Mouse (Mus musculus): Measurements from ENCODE around the gene Fezf1.

The Fezf1 gene

GRCm38 (mm10) chr6:23248313-23249052 lies at the start of gene Fezf1:
TSS of gene Fezf1 (minus strand) at chr6:23248362.
- no peak for DNase-seq (ENCODE audit: low spot score in 2 of 2)

DNA sequence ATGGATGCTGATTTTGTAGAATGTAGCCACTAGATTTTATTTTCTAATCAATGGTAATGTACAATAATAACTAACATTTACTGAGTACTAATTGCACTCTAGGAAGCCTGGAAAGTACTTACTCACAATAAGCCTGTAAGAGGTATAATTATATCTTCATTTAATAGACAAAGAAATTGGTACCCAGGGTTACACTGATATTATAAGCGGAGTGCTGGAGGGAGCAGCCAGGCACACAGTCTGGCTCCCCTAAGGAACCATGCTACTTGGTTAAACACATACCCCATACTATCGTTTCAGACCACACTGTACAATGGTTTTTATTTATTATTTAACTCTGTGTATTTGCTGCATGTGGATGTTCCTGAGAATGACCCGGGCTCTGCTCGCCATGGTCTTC lies 46.5 kb upstream of the Fezf1 start:
- no peak for DNase-seq (ENCODE audit: low spot score in 2 of 2)

DNA sequence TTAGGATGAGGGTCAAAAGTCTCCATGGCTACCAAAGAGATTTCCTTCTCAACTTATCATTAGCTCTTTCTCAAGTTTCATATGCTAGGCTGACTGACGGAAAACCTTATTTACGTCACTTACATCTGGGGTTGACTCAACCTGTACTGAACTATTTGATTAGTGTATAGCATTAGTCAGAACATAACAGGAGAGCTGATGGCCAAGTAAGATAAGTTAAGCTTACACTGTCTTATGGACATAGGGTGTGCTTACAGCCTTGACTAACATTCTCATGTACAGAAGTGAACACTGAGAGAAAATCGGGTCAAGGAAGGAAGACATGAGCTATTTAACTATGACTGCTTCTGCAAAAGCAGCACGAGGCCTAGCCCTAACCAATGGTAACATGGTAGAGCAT lies 40.6 kb upstream of the Fezf1 start:
- no peak for DNase-seq (ENCODE audit: low spot score in 2 of 2)

GRCm38 (mm10) chr6:23281514-23281820 lies 33.3 kb upstream of the Fezf1 start:
- no peak for DNase-seq (ENCODE audit: low spot score in 2 of 2)

DNA sequence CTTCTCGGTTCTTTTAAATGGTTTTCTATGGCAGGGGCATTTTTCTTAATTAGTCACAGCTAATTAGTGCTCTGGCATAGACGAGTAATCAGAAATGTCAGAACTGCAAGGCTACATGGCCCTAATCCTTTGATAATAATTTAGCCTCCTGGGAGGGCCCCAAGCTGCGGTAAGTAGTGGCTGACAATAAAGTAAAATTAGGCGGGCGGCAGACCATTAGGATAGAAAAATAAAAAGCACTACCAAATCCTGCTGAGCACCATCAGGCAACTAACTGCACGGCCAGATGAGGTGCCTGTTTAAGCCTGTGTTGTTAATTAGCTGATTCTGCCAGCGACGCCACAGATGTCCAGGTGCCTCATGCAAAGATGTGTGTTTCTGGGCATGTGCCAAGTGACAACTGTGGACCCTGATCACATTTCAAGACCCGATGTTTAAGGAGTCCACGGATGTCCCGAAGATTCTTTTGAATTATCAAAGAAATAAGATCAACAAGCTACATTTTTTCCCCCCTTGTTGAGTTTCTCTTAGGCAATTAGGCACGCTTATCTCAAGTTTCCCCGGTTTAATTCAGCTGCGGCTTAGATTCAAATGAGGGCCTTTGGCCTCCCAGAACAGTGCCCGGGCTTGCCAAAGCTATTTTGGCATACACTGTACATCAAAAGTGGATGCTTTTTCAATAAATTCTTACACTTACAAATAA lies 32.8 kb upstream of the Fezf1 start:
- DNase-seq (ENCODE audit: low spot score in 2 of 2) = no peak

GRCm38 (mm10) chr6:23273483-23273882 lies 25.3 kb upstream of the Fezf1 start:
- DNase-seq (ENCODE audit: low spot score in 2 of 2) = no peak

DNA sequence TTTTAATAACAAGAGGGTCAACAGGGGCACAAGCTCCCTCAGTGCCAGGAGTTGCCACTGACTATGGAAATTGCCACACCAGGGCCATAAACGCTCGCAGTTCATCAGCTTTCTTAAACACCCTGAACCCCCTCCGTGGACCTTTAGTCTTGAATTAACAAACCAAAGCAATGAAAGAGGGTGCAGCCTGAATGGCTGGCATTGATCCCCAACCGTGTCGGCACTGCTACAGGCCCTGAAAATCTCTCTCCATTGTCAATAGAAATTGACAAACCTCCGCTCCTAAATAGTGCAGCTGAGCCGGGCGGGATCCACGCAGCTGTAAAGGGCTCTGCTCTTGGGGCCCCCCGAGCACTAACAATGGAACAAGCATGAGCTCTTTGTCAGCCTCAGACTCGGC lies 24.8 kb upstream of the Fezf1 start:
- DNase-seq (ENCODE audit: low spot score in 2 of 2) = no peak

GRCm38 (mm10) chr6:23272542-23272941 lies 24.4 kb upstream of the Fezf1 start:
- DNase-seq (ENCODE audit: low spot score in 2 of 2) = no peak

GRCm38 (mm10) chr6:23260738-23261050 lies 12.5 kb upstream of the Fezf1 start:
- no peak for DNase-seq (ENCODE audit: low spot score in 2 of 2)

DNA sequence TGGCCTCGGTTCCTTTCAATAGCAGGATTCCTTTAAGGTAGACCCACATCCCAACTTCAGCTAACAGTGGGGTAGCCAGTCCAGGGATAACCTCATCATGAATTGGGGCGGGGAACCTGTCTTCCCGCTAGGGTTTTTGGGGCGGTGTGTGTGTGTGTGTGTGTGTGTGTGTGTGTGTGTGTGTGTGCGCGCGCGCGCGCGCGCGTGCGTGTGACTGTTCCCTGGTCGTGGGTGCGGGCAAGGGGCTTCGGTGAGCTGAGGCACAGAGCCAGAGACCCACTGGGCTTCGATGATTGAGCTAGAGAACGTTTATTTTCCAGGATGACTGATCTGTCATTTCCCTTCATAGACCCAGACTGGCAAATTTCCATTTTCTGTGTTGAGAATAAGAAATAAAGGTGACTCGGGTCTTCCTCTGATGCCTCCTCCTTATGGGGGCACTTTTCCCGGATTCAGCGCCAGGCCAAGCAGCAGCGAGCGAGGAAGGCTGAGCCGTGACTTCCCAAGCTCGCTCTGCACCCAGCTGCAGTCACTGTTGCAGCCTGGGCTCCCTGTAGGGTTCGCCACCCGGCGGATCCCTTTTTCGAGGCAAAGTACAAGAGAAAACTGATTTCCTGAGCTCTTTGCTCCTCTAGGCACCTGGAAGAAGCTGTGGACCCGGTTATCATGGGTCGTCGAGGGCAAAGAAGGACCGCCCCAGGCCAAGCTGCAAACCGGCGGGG lies 12.0 kb upstream of the Fezf1 start:
- DNase-seq (ENCODE audit: low spot score in 2 of 2) = no peak

GRCm38 (mm10) chr6:23257981-23258380 lies 9.8 kb upstream of the Fezf1 start:
- DNase-seq (ENCODE audit: low spot score in 2 of 2) = no peak

DNA sequence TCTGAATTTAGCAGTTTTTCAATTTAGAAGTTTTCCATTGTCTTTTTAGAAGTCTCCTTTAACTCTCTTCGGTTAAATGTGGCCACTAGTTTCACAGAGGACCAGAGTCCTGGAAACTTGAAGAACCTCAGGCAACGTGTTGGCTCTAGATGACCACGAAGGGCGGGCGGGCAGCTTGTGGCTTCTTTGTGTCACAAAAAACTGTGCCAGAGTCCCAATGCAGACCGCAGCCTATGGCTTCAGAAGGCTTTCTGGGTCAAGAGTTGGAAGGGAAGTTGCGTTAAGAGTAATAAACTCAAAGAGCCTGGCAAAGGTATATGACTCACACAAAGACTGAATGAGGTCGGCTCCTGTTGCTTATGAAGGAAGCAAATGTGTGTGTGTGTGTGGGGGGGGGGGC lies 7.0 kb upstream of the Fezf1 start:
- no peak for DNase-seq (ENCODE audit: low spot score in 2 of 2)

DNA sequence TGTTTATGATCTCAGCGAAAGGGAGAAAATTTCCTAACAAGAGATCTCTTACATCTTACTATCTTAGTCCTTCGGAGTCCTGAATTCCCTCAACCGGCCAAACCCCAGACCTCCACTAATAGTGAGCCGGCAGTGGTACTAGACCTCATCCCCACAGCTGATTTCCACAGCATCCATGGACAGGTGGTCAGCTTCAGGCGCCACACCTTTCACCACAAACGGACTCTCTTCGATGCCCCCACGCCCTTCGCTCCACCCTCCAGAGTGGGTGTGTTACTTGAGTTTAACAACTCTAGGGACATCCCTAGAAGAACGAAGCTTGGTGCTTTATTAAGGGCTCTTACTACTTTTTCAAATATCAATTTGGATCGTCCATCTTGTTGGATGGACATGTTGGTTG lies 6.5 kb upstream of the Fezf1 start:
- no peak for DNase-seq (ENCODE audit: low spot score in 2 of 2)

GRCm38 (mm10) chr6:23253353-23254311 lies 5.5 kb upstream of the Fezf1 start:
- DNase-seq (ENCODE audit: low spot score in 2 of 2) = no peak

- no peak for DNase-seq (ENCODE audit: low spot score in 2 of 2)
These were observed 4.3 kb upstream of the Fezf1 start for GRCm38 (mm10) chr6:23252196-23253135.

GRCm38 (mm10) chr6:23251431-23251830 lies 3.3 kb upstream of the Fezf1 start:
- DNase-seq (ENCODE audit: low spot score in 2 of 2) = no peak

DNA sequence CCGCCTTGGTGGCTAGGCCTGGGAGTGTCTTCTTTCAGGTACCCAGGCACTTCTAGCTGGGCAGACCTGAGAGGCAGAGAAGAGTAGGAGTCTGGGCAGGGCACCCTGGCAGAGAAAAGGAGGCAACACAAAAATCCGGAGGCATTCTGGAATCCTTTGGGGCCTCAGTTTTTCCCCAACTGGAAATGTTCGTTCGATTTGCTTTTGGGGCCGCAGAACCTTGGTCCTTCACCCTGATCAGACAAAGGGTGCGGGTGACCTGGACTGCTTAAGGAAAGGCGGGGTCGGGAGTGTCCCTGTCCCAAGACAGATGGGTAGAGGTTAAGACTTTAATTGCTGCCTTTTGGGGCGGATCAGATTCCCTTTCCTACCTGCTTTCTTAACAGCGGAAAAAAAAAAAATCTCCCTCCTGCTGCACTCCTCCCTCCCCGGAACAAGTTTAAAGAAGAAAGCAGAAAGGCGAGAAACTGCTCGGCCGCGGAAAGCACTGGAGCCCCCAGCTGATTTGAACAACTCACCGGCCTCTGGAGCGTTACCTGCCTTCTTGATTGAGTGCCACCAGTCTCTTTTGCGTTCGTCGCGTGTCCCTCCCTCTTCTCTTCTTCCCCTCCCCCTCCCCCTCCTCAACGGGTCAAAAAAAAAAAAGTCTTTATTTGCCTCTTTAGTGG lies 2.3 kb upstream of the Fezf1 start:
- DNase-seq (ENCODE audit: low spot score in 2 of 2) = no peak

DNA sequence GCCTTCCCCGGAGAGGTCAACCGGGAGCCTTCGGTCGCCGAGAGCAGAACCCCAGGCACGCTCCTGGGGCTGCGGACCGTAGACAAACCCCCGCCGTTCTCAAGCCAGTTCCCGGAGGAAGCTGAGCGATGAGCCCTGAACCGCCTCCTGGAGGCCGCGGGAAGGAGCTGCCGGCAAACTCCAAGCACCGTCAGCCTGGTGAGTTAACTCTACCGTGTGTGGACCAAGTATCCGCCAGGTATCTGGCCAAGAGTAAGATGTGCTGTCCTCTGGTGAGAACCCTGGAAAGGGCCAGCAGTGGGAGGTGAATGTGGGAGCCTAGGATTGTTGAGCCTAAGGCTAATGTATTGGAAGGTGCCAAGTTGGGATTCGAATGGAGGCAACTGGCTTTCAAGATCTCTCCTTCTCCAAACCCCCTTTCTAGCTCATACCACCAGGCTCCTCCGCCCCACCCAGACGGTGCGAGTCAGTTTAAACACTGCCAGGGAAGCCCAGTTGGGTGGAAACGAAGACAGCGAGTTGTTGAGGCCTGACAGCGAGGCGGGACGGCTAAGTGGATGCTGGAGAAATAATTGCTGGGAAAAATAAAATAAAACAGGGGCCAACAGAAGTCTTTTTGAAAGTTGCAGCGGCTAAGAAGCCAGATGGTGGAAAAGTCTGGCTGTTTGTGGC lies 1.6 kb upstream of the Fezf1 start:
- DNase-seq (ENCODE audit: low spot score in 2 of 2) = no peak

- DNase-seq (ENCODE audit: low spot score in 2 of 2) = no peak
These were observed 865 bp upstream of the Fezf1 start for GRCm38 (mm10) chr6:23249053-23249401.

Data from urinary bladder, postnatal 4 days (tissue).